Mouse (Mus musculus) liver, embryonic 14.5 days (tissue): ENCODE measurements around the gene 4930544D05Rik. TPM values are rescaled to one million over a fixed set of nuclear protein-coding genes. Genes with fewer than 3 reads are reported as not detected.
A peak's percentile ranks its signal among the peaks of the same experiment; 100 is the strongest.

ENCODE experiments used
- ATAC-seq: fragments of 200-750 bp; cut with Nextera tagmentation; 2 replicates; pipeline ENCODE4 v1.8.0; 2017; ENCODE audit warnings: moderate number of reproducible peaks, mild to moderate bottlenecking, moderate library complexity; ENCODE audit not compliant: insufficient read depth
- DNase-seq, 3 experiments: peaks; one replicate each; pipeline ENCODE4 v3.0.0-alpha.2; 2012 to 2013; ENCODE audit warnings: low read depth in 3 of 3, low spot score in 3 of 3
- H3K27ac ChIP-seq: fragments of 300-500 bp; sonication (generic); 2 replicates; pipeline ENCODE4 v1.5.1; 2014; ENCODE audit warnings: moderate library complexity, mild to moderate bottlenecking, control low read depth, inconsistent platforms
- H3K27me3 ChIP-seq: fragments of 300-500 bp; sonication (generic); 2 replicates; pipeline ENCODE4 v1.6.1; 2014; ENCODE audit warnings: mild to moderate bottlenecking, low read length, moderate library complexity; ENCODE audit not compliant: control insufficient read depth, insufficient read depth
- H3K36me3 ChIP-seq: fragments of 300-500 bp; sonication (generic); replicated peaks from 2 replicates; pipeline ENCODE4 v1.6.1; 2014; ENCODE audit warnings: low read depth; ENCODE audit not compliant: control insufficient read depth, insufficient read depth
- H3K4me1 ChIP-seq, 2 experiments: fragments of 200-500 bp in 1 of 2; fragments of 300-500 bp in 1 of 2; sonication (generic) in 1 of 2; replicated peaks; 2 replicates each; pipeline ENCODE4 v1.6.1; 2012 to 2014; ENCODE audit warnings: antibody characterized with exemption in 1 of 2, inconsistent platforms in 1 of 2, low read length in 1 of 2; ENCODE audit not compliant: control insufficient read depth in 2 of 2, insufficient read depth in 2 of 2
- H3K4me2 ChIP-seq: fragments of 300-500 bp; sonication (generic); 2 replicates; pipeline ENCODE4 v1.6.1; 2014; ENCODE audit warnings: low read depth, mild to moderate bottlenecking, control low read depth, moderate library complexity
- H3K4me3 ChIP-seq, 2 experiments: fragments of 200-500 bp in 1 of 2; fragments of 300-500 bp in 1 of 2; sonication (generic) in 1 of 2; 2 replicates each; pipeline ENCODE4 v1.5.1; 2012 to 2014; ENCODE audit warnings: low read depth in 2 of 2, low read length in 2 of 2, mild to moderate bottlenecking in 2 of 2, control low read depth in 1 of 2, inconsistent platforms in 1 of 2, moderate library complexity in 1 of 2; ENCODE audit not compliant: insufficient read depth in 1 of 2
- H3K9ac ChIP-seq: fragments of 300-500 bp; sonication (generic); replicated peaks from 2 replicates; pipeline ENCODE4 v1.6.1; 2014; ENCODE audit warnings: mild to moderate bottlenecking, control low read depth, moderate library complexity
- H3K9me3 ChIP-seq: fragments of 300-500 bp; sonication (generic); 2 replicates; pipeline ENCODE4 v1.6.1; 2016; ENCODE audit warnings: low read length, mixed read lengths; ENCODE audit not compliant: control insufficient read depth
- CTCF ChIP-seq: IDR thresholded peaks from 2 replicates; pipeline ENCODE4 v1.5.1; 2016; ENCODE audit warnings: antibody characterized with exemption, low read depth, control low read depth
- EP300 ChIP-seq: IDR thresholded peaks from 2 replicates; pipeline ENCODE4 v1.6.1; 2016; ENCODE audit warnings: antibody characterized with exemption, low read depth
- WGBS: fragments of 180-500 bp; shearing (Covaris S2); extraction: QIAGEN DNeasy Blood & Tissue Kit; methylation state at CpG from one replicate; pipeline ENCODE4 v1.1.7; 2014; ENCODE audit not compliant: insufficient replicate concordance; 5-methylcytosine and 5-hydroxymethylcytosine counted together
- polyA plus RNA-seq, 2 experiments: library from polyadenylated mRNA; depleted of rRNA in 1 of 2; stranded (reverse) in 1 of 2; unstranded in 1 of 2; fragments of >200 nt; fragmentation: Nextera tagmentation in 1 of 2; extraction: Ambion mirVana in 1 of 2; gene quantifications; 2 replicates each; pipeline versions ENCODE4 v1.2.1 to v1.2.3; 2012 to 2014

4930544D05Rik gene
- polyA plus RNA-seq, 2 experiments = not detected

DNA sequence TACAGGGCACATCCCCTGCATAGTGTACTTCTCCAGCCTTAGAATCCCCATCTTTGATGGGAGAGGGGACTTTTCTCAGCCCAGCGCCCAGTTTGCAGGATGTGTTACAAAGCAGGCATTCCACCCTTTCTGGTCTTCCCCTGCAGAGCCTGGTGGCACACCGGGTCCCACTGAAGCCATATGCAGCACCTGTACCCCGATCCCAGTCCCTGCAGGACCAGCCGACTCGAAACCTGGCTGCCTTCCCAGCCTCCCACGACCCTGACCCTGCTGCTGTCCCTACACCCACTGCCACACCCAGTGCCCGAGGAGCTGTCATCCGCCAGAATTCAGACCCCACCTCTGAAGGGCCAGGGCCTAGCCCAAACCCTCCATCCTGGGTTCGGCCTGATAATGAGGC is 8.0 kb upstream of the 4930544D05Rik start:
- WGBS = 73% methylated on average over 9 of the region's 9 CpGs
- no peak for ATAC-seq
- Histone ChIP-seq H3K4me1 (no peaks in the 10 kb centered on the region), H3K36me3 (peaks cover 5% of the 10 kb centered on the region; the same call in 1 of the 2 replicates), H3K9me3 (no peaks in the 10 kb centered on the region), H3K27ac (no peak overlapping the region), H3K4me2 (no peak overlapping the region), H3K4me3 (no peak overlapping the region), H3K27me3 (no peaks in the 10 kb centered on the region), H3K9ac (no peak overlapping the region)
- TF ChIP-seq EP300 = no peak
- no peak for TF ChIP-seq CTCF
- DNase-seq = no peak

- H3K9ac ChIP-seq = no peak overlapping the region
- WGBS = 81% methylated on average over 26 of the region's 26 CpGs
Measured at GRCm38 (mm10) chr11:70608381-70609066, 7.1 kb upstream of the 4930544D05Rik start.

DNA sequence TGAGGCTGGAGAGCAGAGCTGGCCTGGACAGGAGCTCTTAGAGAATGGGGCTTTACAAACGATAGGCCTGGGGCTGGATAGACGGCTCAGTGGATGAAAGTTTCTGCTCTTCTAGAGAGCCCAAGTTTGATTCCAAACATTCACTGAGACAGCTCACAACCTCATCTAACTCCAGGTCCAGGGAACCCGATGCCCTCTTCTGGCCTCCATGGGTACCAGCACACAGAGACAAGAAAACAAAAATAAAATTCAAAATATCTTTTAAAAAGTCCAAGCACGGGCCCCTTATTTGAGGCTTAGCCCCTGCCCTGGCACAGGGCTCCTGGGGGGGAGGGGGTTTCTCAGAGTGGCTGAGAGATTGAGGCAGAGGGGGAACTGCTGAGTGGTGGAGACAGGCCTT is 4.9 kb upstream of the 4930544D05Rik start:
- DNase-seq (no peak), ATAC-seq (no peak)
- no peak overlapping the region for H3K4me3 ChIP-seq
- no peaks in the 10 kb centered on the region for H3K9me3 ChIP-seq
- H3K4me2 ChIP-seq = no peak overlapping the region
- no peak overlapping the region for H3K9ac ChIP-seq
- H3K27me3 ChIP-seq = no peaks in the 10 kb centered on the region
- H3K4me1 ChIP-seq = peaks cover 0 to 5% of the 10 kb centered on the region in 2 experiments; a peak in 2 of 4 replicates
- 71% methylated on average over 4 of the region's 4 CpGs for WGBS
- H3K36me3 ChIP-seq = peaks cover 5% of the 10 kb centered on the region; the same call in 1 of the 2 replicates
- no peak overlapping the region for H3K27ac ChIP-seq
- TF ChIP-seq CTCF (no peak), EP300 (no peak)

More at GRCm38 (mm10) chr11:70608381-70609066, 7.1 kb upstream of the 4930544D05Rik start:
- no peak for DNase-seq
- Histone ChIP-seq H3K27me3 (no peaks in the 10 kb centered on the region), H3K4me3 (no peak overlapping the region), H3K4me2 (no peak overlapping the region), H3K9me3 (no peaks in the 10 kb centered on the region), H3K36me3 (peaks cover 5% of the 10 kb centered on the region; the same call in 1 of the 2 replicates), H3K27ac (no peak overlapping the region), H3K4me1 (no peaks in the 10 kb centered on the region)
- ATAC-seq = no peak
- TF ChIP-seq CTCF (peak; percentile 65), EP300 (no peak)

- Histone ChIP-seq H3K27ac (no peak overlapping the region), H3K27me3 (no peaks in the 10 kb centered on the region), H3K4me1 (peaks cover 0 to 5% of the 10 kb centered on the region in 2 experiments; a peak in 2 of 4 replicates), H3K4me2 (no peak overlapping the region), H3K9ac (no peak overlapping the region), H3K9me3 (no peaks in the 10 kb centered on the region), H3K36me3 (peaks cover 5% of the 10 kb centered on the region; the same call in 1 of the 2 replicates), H3K4me3 (no peak overlapping the region)
- ATAC-seq (no peak), DNase-seq (no peak)
- WGBS = 74% methylated on average over 7 of the region's 7 CpGs
- TF ChIP-seq CTCF = peak; percentile 51
- no peak for TF ChIP-seq EP300
Measured at GRCm38 (mm10) chr11:70612505-70612904, 3.1 kb upstream of the 4930544D05Rik start.

GRCm38 (mm10) chr11:70615074-70615473 is 574 bp upstream of the 4930544D05Rik start:
- DNase-seq (peak; percentile 43 to 56 (median 45)), ATAC-seq (peak; percentile 82)
- H3K27me3 ChIP-seq = no peaks in the 10 kb centered on the region
- whole genome bisulfite sequencing = under 1% methylated on average over 17 of the region's 17 CpGs
- H3K36me3 ChIP-seq = no peaks in the 10 kb centered on the region
- H3K27ac ChIP-seq = no peak overlapping the region
- no peak for TF ChIP-seq EP300
- no peak for TF ChIP-seq CTCF
- H3K4me1 ChIP-seq = peaks cover 0 to 5% of the 10 kb centered on the region in 2 experiments; a peak in 2 of 4 replicates
- H3K9ac ChIP-seq = peak overlapping the region; percentile 49
- no peaks in the 10 kb centered on the region for H3K9me3 ChIP-seq
- peak overlapping the region; percentile 54 to 55 for H3K4me3 ChIP-seq
- peak overlapping the region; percentile 82 for H3K4me2 ChIP-seq
